In genomic region chr7:102442432-102442831, GRCm38 (mm10) we compare ENCODE assay signal across 8 mouse cellular contexts. TPM values are rescaled to one million over a fixed set of nuclear protein-coding genes. Genes with fewer than 3 reads are reported as not detected.
DNase-seq lines count a peak whose midpoint lies in the region; ATAC-seq and TF ChIP-seq lines count a peak whose summit lies in the region.

No protein-coding gene starts in this region.

- no peak for TF ChIP-seq EP300 in liver, postnatal 0 days (IDR thresholded peaks at IDR 0.05; ENCODE audit: low read depth)

- no peaks in the 10 kb centered on the region for H3K9me3 ChIP-seq in heart, embryonic 16.5 days (replicated peaks; ENCODE audit: control insufficient read depth, low read length)
- H3K9me3 ChIP-seq in G1E (replicated peaks): no peaks in the 10 kb centered on the region
- H3K9me3 ChIP-seq in forebrain, embryonic 15.5 days: no peaks in the 10 kb centered on the region
- no peaks in the 10 kb centered on the region for H3K9me3 ChIP-seq in liver, postnatal 0 days (ENCODE audit: low read length)

- peaks cover 18% of the 10 kb centered on the region for H3K4me1 ChIP-seq in heart, embryonic 16.5 days (ENCODE audit: control insufficient read depth, insufficient read depth, low read length)
- H3K4me1 ChIP-seq in G1E (ENCODE audit: insufficient read depth, low read depth, low read length): peaks cover 28% of the 10 kb centered on the region
- peaks cover 19% of the 10 kb centered on the region for H3K4me1 ChIP-seq in forebrain, embryonic 15.5 days
- H3K4me1 ChIP-seq in liver, postnatal 0 days (ENCODE audit: insufficient read depth): peaks cover 15% of the 10 kb centered on the region; the same call in 1 of the 2 replicates

- peak overlapping the region; percentile 89 for H3K27ac ChIP-seq in heart, embryonic 16.5 days (ENCODE audit: low read length)
- H3K27ac ChIP-seq in forebrain, embryonic 15.5 days (replicated peaks): no peak overlapping the region
- peak overlapping the region; percentile 89 for H3K27ac ChIP-seq in liver, postnatal 0 days (ENCODE audit: low read depth)

- ATAC-seq in heart, embryonic 16.5 days (replicated peaks; ENCODE audit: extremely low read depth, insufficient read depth, low FRiP score): no peak
- no peak for ATAC-seq in G1E (ENCODE audit: extremely low read depth, insufficient number of reproducible peaks, low FRiP score, poor library complexity, severe bottlenecking)
- ATAC-seq in forebrain, embryonic 15.5 days (replicated peaks): no peak
- ATAC-seq in liver, postnatal 0 days: no peak

- H3K4me2 ChIP-seq in heart, embryonic 16.5 days (ENCODE audit: low read depth, low read length): peak overlapping the region; percentile 72
- H3K4me2 ChIP-seq in forebrain, embryonic 15.5 days (replicated peaks): peak overlapping the region; percentile 52
- peak overlapping the region; percentile 74 for H3K4me2 ChIP-seq in liver, postnatal 0 days (ENCODE audit: low read depth, low read length)

- no peak for DNase-seq in heart, postnatal 10 days
- DNase-seq in G1E (ENCODE audit: low spot score): no peak
- DNase-seq in liver, postnatal 0 days: no peak
- no peak for DNase-seq in urinary bladder, adult 18-20 months (ENCODE audit: low spot score in 2 of 2)
- no peak for DNase-seq in cerebellum, postnatal 14 days
- DNase-seq in gastrocnemius, adult 8-10 months (ENCODE audit: low spot score in 2 of 2): no peak

- H3K27me3 ChIP-seq in heart, embryonic 16.5 days (ENCODE audit: control insufficient read depth, insufficient read depth, low read length): peaks cover 5% of the 10 kb centered on the region
- H3K27me3 ChIP-seq in G1E (ENCODE audit: insufficient read depth, low read length): no peaks in the 10 kb centered on the region
- no peaks in the 10 kb centered on the region for H3K27me3 ChIP-seq in forebrain, embryonic 15.5 days
- H3K27me3 ChIP-seq in liver, postnatal 0 days (ENCODE audit: insufficient read depth, low read length): no peaks in the 10 kb centered on the region

- intact Hi-C loops in heart, postnatal 10 days (cut with DNase I): no loop called here

- H3K4me3 ChIP-seq in heart, embryonic 16.5 days (ENCODE audit: low read length): peak overlapping the region; percentile 97
- H3K4me3 ChIP-seq in G1E (ENCODE audit: low read depth, low read length): peak overlapping the region; percentile 92
- peak overlapping the region; percentile 76 for H3K4me3 ChIP-seq in forebrain, embryonic 15.5 days
- peak overlapping the region; percentile 86 for H3K4me3 ChIP-seq in liver, postnatal 0 days (ENCODE audit: low read depth, low read length)

- TF ChIP-seq CTCF in G1E (IDR thresholded peaks at IDR 0.05; ENCODE audit: low read depth, low read length): no peak
- TF ChIP-seq CTCF in liver, postnatal 0 days (IDR thresholded peaks at IDR 0.05; ENCODE audit: low read depth): no peak

- H3K36me3 ChIP-seq in heart, embryonic 16.5 days (ENCODE audit: control insufficient read depth, insufficient read depth): peaks cover 21% of the 10 kb centered on the region; the same call in 1 of the 2 replicates
- H3K36me3 ChIP-seq in G1E (replicated peaks): peaks cover 31% of the 10 kb centered on the region
- H3K36me3 ChIP-seq in forebrain, embryonic 15.5 days: peaks cover 19% of the 10 kb centered on the region
- H3K36me3 ChIP-seq in liver, postnatal 0 days (replicated peaks; ENCODE audit: insufficient read depth, low read length): peaks cover 34% of the 10 kb centered on the region

- WGBS in heart, embryonic 16.5 days: 3% methylated on average over 4 of the region's 4 CpGs
- under 1% methylated on average over 4 of the region's 4 CpGs for WGBS in forebrain, embryonic 15.5 days
- 0% methylated on average over 4 of the region's 4 CpGs for WGBS in liver, postnatal 0 days (ENCODE audit: insufficient replicate concordance)

- H3K9ac ChIP-seq in heart, embryonic 16.5 days (ENCODE audit: low read length): peak overlapping the region; percentile 91
- H3K9ac ChIP-seq in forebrain, embryonic 15.5 days (replicated peaks): peak overlapping the region; percentile 66
- H3K9ac ChIP-seq in liver, postnatal 0 days (replicated peaks): peak overlapping the region; percentile 85

RNA-seq across cellular contexts. Expression of gene Rrm1, which starts 0.9 kb away (rescaled TPM):
- polyA plus RNA-seq in heart, embryonic 16.5 days (2015; fragmentation: Nextera tagmentation; extraction: Ambion mirVana): 131 and 138 TPM in 2 replicates
- total RNA-seq in heart, postnatal 10 days (2021): 10 to 100 TPM; 36.2 to 41.2 TPM
- total RNA-seq in G1E (2014; fragmentation: Nextera tagmentation): 264 and 285 TPM in 2 replicates
- total RNA-seq in G1E (2017): 524 and 591 TPM in 2 replicates
- polyA plus RNA-seq in G1E (2012): 64.3 and 131 TPM in 2 replicates
- polyA plus RNA-seq in forebrain, embryonic 15.5 days (2015; fragmentation: Nextera tagmentation; extraction: Ambion mirVana): 95.7 and 101 TPM in 2 replicates
- polyA plus RNA-seq in liver, postnatal 0 days (2015; fragmentation: Nextera tagmentation; extraction: Ambion mirVana): 55.9 and 66.4 TPM in 2 replicates
- 10 to 100 TPM; 16.9 to 19.9 (median 17.9) TPM for total RNA-seq in gastrocnemius, adult 8-10 months (2022)

RNA-seq across cellular contexts. Expression of gene Olfr543, which starts 39.0 kb away (rescaled TPM):
- 0.12 and 0.17 TPM in 2 replicates for polyA plus RNA-seq in heart, embryonic 16.5 days (2015; fragmentation: Nextera tagmentation; extraction: Ambion mirVana)
- total RNA-seq in heart, postnatal 10 days (2021): not detected
- total RNA-seq in G1E (2014; fragmentation: Nextera tagmentation) (not detected in 2 replicates), G1E (2017) (0.27 TPM in 1 of 2 replicates, not detected in the other)
- polyA plus RNA-seq in G1E (2012): not detected in 2 replicates
- polyA plus RNA-seq in forebrain, embryonic 15.5 days (2015; fragmentation: Nextera tagmentation; extraction: Ambion mirVana): 0.23 and 0.38 TPM in 2 replicates
- polyA plus RNA-seq in liver, postnatal 0 days (2015; fragmentation: Nextera tagmentation; extraction: Ambion mirVana): 0.12 and 0.19 TPM in 2 replicates
- total RNA-seq in gastrocnemius, adult 8-10 months (2022): not detected

RNA-seq across cellular contexts. Expression of gene Olfr544, which starts 45.7 kb away (rescaled TPM):
- 0.04 TPM in 1 of 2 replicates, not detected in the other for polyA plus RNA-seq in heart, embryonic 16.5 days (2015; fragmentation: Nextera tagmentation; extraction: Ambion mirVana)
- total RNA-seq in heart, postnatal 10 days (2021): not detected
- total RNA-seq in G1E (2014; fragmentation: Nextera tagmentation): not detected in 2 replicates
- 0.12 TPM in 1 of 2 replicates, not detected in the other for total RNA-seq in G1E (2017)
- not detected in 2 replicates for polyA plus RNA-seq in G1E (2012)
- 0.06 and 0.13 TPM in 2 replicates for polyA plus RNA-seq in forebrain, embryonic 15.5 days (2015; fragmentation: Nextera tagmentation; extraction: Ambion mirVana)
- 0.04 and 0.06 TPM in 2 replicates for polyA plus RNA-seq in liver, postnatal 0 days (2015; fragmentation: Nextera tagmentation; extraction: Ambion mirVana)
- total RNA-seq in gastrocnemius, adult 8-10 months (2022): not detected

RNA-seq across cellular contexts. Expression of gene Olfr545, which starts 56.9 kb away (rescaled TPM):
- not detected in 2 replicates for polyA plus RNA-seq in heart, embryonic 16.5 days (2015; fragmentation: Nextera tagmentation; extraction: Ambion mirVana)
- not detected for total RNA-seq in heart, postnatal 10 days (2021)
- total RNA-seq in G1E (2014; fragmentation: Nextera tagmentation) (not detected in 2 replicates), G1E (2017) (0.05 TPM in 1 of 2 replicates, not detected in the other)
- polyA plus RNA-seq in G1E (2012): not detected in 2 replicates
- 0.05 and 0.15 TPM in 2 replicates for polyA plus RNA-seq in forebrain, embryonic 15.5 days (2015; fragmentation: Nextera tagmentation; extraction: Ambion mirVana)
- not detected in 2 replicates for polyA plus RNA-seq in liver, postnatal 0 days (2015; fragmentation: Nextera tagmentation; extraction: Ambion mirVana)
- not detected for total RNA-seq in gastrocnemius, adult 8-10 months (2022)
